Mouse (Mus musculus): Measurements from ENCODE around the gene Lipc.

GRCm38 (mm10) chr9:70999161-70999560 lies 47.1 kb upstream of the Lipc start:
- no peak for TF ChIP-seq POLR2A (IDR thresholded peaks at IDR 0.05; ENCODE audit: insufficient read depth, low read depth, low read length)
- no peak for TF ChIP-seq CTCF (IDR thresholded peaks at IDR 0.05)
- no peak for TF ChIP-seq EP300 (IDR thresholded peaks at IDR 0.05; ENCODE audit: insufficient read depth, low read depth, low read length)
